Mouse (Mus musculus): ENCODE measurements around the gene Dnali1.

The Dnali1 gene

GRCm38 (mm10) chr4:125065517-125066307 lies at the start of gene Dnali1:
Dnali1 (minus strand) TSS chr4:125065703.
- peak in 1 of 2 experiments; percentile 30 for DNase-seq (ENCODE audit: low spot score in 2 of 2)

GRCm38 (mm10) chr4:125115081-125115480 lies 49.6 kb upstream of the Dnali1 start:
- no peak for DNase-seq (ENCODE audit: low spot score in 2 of 2)

- peak; percentile 80 to 85 for DNase-seq (ENCODE audit: low spot score in 2 of 2)
Observed at GRCm38 (mm10) chr4:125114638-125115037, 49.1 kb upstream of the Dnali1 start.

GRCm38 (mm10) chr4:125105354-125105753 lies 39.9 kb upstream of the Dnali1 start:
- DNase-seq (ENCODE audit: low spot score in 2 of 2): no peak

- DNase-seq (ENCODE audit: low spot score in 2 of 2): no peak
Observed at GRCm38 (mm10) chr4:125101334-125101733, 35.8 kb upstream of the Dnali1 start.

GRCm38 (mm10) chr4:125099458-125099857 lies 34.0 kb upstream of the Dnali1 start:
- peak; percentile 69 to 77 for DNase-seq (ENCODE audit: low spot score in 2 of 2)

- DNase-seq (ENCODE audit: low spot score in 2 of 2): no peak
Observed at GRCm38 (mm10) chr4:125097412-125097811, 31.9 kb upstream of the Dnali1 start.

GRCm38 (mm10) chr4:125096066-125096465 lies 30.6 kb upstream of the Dnali1 start:
- no peak for DNase-seq (ENCODE audit: low spot score in 2 of 2)

GRCm38 (mm10) chr4:125093031-125093430 lies 27.5 kb upstream of the Dnali1 start:
- no peak for DNase-seq (ENCODE audit: low spot score in 2 of 2)

GRCm38 (mm10) chr4:125085346-125085841 lies 19.9 kb upstream of the Dnali1 start:
- peak; percentile 70 for DNase-seq (ENCODE audit: low spot score in 2 of 2)

- peak; percentile 82 to 92 for DNase-seq (ENCODE audit: low spot score in 2 of 2)
Observed at GRCm38 (mm10) chr4:125084403-125085345, 19.2 kb upstream of the Dnali1 start, which contains the start of gene Meaf6. Meaf6 (plus strand) TSS chr4:125085134.

- no peak for DNase-seq (ENCODE audit: low spot score in 2 of 2)
Observed at GRCm38 (mm10) chr4:125078698-125079097, 13.2 kb upstream of the Dnali1 start.

- DNase-seq (ENCODE audit: low spot score in 2 of 2): no peak
Observed at GRCm38 (mm10) chr4:125077700-125078099, 12.2 kb upstream of the Dnali1 start.

- peak; percentile 86 to 90 for DNase-seq (ENCODE audit: low spot score in 2 of 2)
Observed at GRCm38 (mm10) chr4:125066490-125067370, 1.2 kb upstream of the Dnali1 start, which contains the start of gene Snip1. Snip1 (plus strand) TSS chr4:125066672.

- no peak for DNase-seq (ENCODE audit: low spot score in 2 of 2)
Observed at GRCm38 (mm10) chr4:125063829-125064228, 1.7 kb downstream of the Dnali1 start.

GRCm38 (mm10) chr4:125059025-125059424 lies 6.5 kb downstream of the Dnali1 start:
- DNase-seq (ENCODE audit: low spot score in 2 of 2): peak; percentile 34 to 56

GRCm38 (mm10) chr4:125058033-125058432 lies 7.5 kb downstream of the Dnali1 start:
- no peak for DNase-seq (ENCODE audit: low spot score in 2 of 2)

GRCm38 (mm10) chr4:125057273-125057672 lies 8.2 kb downstream of the Dnali1 start:
- no peak for DNase-seq (ENCODE audit: low spot score in 2 of 2)

- DNase-seq (ENCODE audit: low spot score in 2 of 2): no peak
Observed at GRCm38 (mm10) chr4:125056476-125056875, 9.0 kb downstream of the Dnali1 start.

- no peak for DNase-seq (ENCODE audit: low spot score in 2 of 2)
Observed at GRCm38 (mm10) chr4:125055385-125055784, 10.1 kb downstream of the Dnali1 start.

GRCm38 (mm10) chr4:125044454-125044853 lies 21.0 kb downstream of the Dnali1 start:
- no peak for DNase-seq (ENCODE audit: low spot score in 2 of 2)

Measured in frontal cortex, postnatal 10 days (tissue).